Mouse (Mus musculus): ENCODE data around the gene Lingo1. TPM values are rescaled to one million over a fixed set of nuclear protein-coding genes. Genes with fewer than 3 reads are reported as not detected.

Gene Lingo1
- polyA plus RNA-seq, 1 experiment from 2014 or later, result 3.2 TPM

GRCm38 (mm10) chr9:56710958-56711357, 85.3 kb downstream of the Lingo1 start:
- no peak for ATAC-seq (replicated peaks; ENCODE audit: low FRiP score, low read depth)
- WGBS, result 63% methylated on average over 6 of the region's 6 CpGs
- Histone ChIP-seq H3K27ac (no peak overlapping the region), H3K27me3 (ENCODE audit: insufficient read depth, low read length) (no peaks in the 10 kb centered on the region), H3K4me1 (replicated peaks; ENCODE audit: insufficient read depth, low read length) (no peaks in the 10 kb centered on the region), H3K9ac (ENCODE audit: low read depth, low read length) (no peak overlapping the region), H3K4me2 (ENCODE audit: low read length) (no peak overlapping the region), H3K9me3 (replicated peaks; ENCODE audit: low read length) (no peaks in the 10 kb centered on the region), H3K4me3 (replicated peaks; ENCODE audit: low read depth, low read length) (no peak overlapping the region), H3K36me3 (ENCODE audit: insufficient read depth, low read length) (no peaks in the 10 kb centered on the region)
- DNase-seq (ENCODE audit: low spot score), result no peak
- no peak for TF ChIP-seq CTCF (IDR thresholded peaks at IDR 0.05; ENCODE audit: low read depth)

- Histone ChIP-seq H3K27ac (no peak overlapping the region), H3K9me3 (replicated peaks; ENCODE audit: low read length) (no peaks in the 10 kb centered on the region), H3K27me3 (ENCODE audit: insufficient read depth, low read length) (no peaks in the 10 kb centered on the region), H3K4me3 (replicated peaks; ENCODE audit: low read depth, low read length) (no peak overlapping the region), H3K4me2 (ENCODE audit: low read length) (no peak overlapping the region), H3K36me3 (ENCODE audit: insufficient read depth, low read length) (no peaks in the 10 kb centered on the region), H3K9ac (ENCODE audit: low read depth, low read length) (no peak overlapping the region), H3K4me1 (replicated peaks; ENCODE audit: insufficient read depth, low read length) (no peaks in the 10 kb centered on the region)
- ATAC-seq (replicated peaks; ENCODE audit: low FRiP score, low read depth) (no peak; the same call in 1 of the 2 replicates), DNase-seq (ENCODE audit: low spot score) (peak; percentile 52)
- WGBS, result 13% methylated on average over 15 of the region's 15 CpGs
- TF ChIP-seq CTCF (IDR thresholded peaks at IDR 0.05; ENCODE audit: low read depth), result no peak
These were observed 89.7 kb downstream of the Lingo1 start for GRCm38 (mm10) chr9:56706482-56707085.

GRCm38 (mm10) chr9:56701394-56701793, 94.9 kb downstream of the Lingo1 start:
- no peak for TF ChIP-seq CTCF (IDR thresholded peaks at IDR 0.05; ENCODE audit: low read depth)
- H3K4me2 ChIP-seq (ENCODE audit: low read length), result no peak overlapping the region
- H3K9ac ChIP-seq (ENCODE audit: low read depth, low read length), result no peak overlapping the region
- no peaks in the 10 kb centered on the region for H3K36me3 ChIP-seq (ENCODE audit: insufficient read depth, low read length)
- ATAC-seq (replicated peaks; ENCODE audit: low FRiP score, low read depth) (no peak), DNase-seq (ENCODE audit: low spot score) (no peak)
- no peak overlapping the region for H3K4me3 ChIP-seq (replicated peaks; ENCODE audit: low read depth, low read length)
- H3K27me3 ChIP-seq (ENCODE audit: insufficient read depth, low read length), result no peaks in the 10 kb centered on the region
- no peak overlapping the region for H3K27ac ChIP-seq
- WGBS, result 55% methylated on average over 3 of the region's 3 CpGs
- H3K4me1 ChIP-seq (replicated peaks; ENCODE audit: insufficient read depth, low read length), result no peaks in the 10 kb centered on the region
- no peaks in the 10 kb centered on the region for H3K9me3 ChIP-seq (replicated peaks; ENCODE audit: low read length)

GRCm38 (mm10) chr9:56700866-56701265, 95.4 kb downstream of the Lingo1 start:
- ATAC-seq (replicated peaks; ENCODE audit: low FRiP score, low read depth) (no peak), DNase-seq (ENCODE audit: low spot score) (no peak)
- no peak overlapping the region for H3K27ac ChIP-seq
- H3K9ac ChIP-seq (ENCODE audit: low read depth, low read length), result no peak overlapping the region
- H3K27me3 ChIP-seq (ENCODE audit: insufficient read depth, low read length), result no peaks in the 10 kb centered on the region
- 58% methylated on average over 8 of the region's 8 CpGs for WGBS
- H3K4me1 ChIP-seq (replicated peaks; ENCODE audit: insufficient read depth, low read length), result no peaks in the 10 kb centered on the region
- no peak overlapping the region for H3K4me3 ChIP-seq (replicated peaks; ENCODE audit: low read depth, low read length)
- H3K9me3 ChIP-seq (replicated peaks; ENCODE audit: low read length), result no peaks in the 10 kb centered on the region
- H3K36me3 ChIP-seq (ENCODE audit: insufficient read depth, low read length), result no peaks in the 10 kb centered on the region
- no peak for TF ChIP-seq CTCF (IDR thresholded peaks at IDR 0.05; ENCODE audit: low read depth)
- no peak overlapping the region for H3K4me2 ChIP-seq (ENCODE audit: low read length)

- H3K27me3 ChIP-seq (ENCODE audit: insufficient read depth, low read length), result no peaks in the 10 kb centered on the region
These were observed 97.4 kb downstream of the Lingo1 start for GRCm38 (mm10) chr9:56698715-56699370.

GRCm38 (mm10) chr9:56694079-56694478, 102.2 kb downstream of the Lingo1 start:
- Histone ChIP-seq H3K9ac (ENCODE audit: low read depth, low read length) (no peak overlapping the region), H3K4me3 (replicated peaks; ENCODE audit: low read depth, low read length) (no peak overlapping the region), H3K27me3 (ENCODE audit: insufficient read depth, low read length) (no peaks in the 10 kb centered on the region), H3K4me2 (ENCODE audit: low read length) (no peak overlapping the region), H3K27ac (no peak overlapping the region), H3K36me3 (ENCODE audit: insufficient read depth, low read length) (no peaks in the 10 kb centered on the region), H3K9me3 (replicated peaks; ENCODE audit: low read length) (no peaks in the 10 kb centered on the region), H3K4me1 (replicated peaks; ENCODE audit: insufficient read depth, low read length) (no peaks in the 10 kb centered on the region; the same call in 1 of the 2 replicates)
- no peak for TF ChIP-seq CTCF (IDR thresholded peaks at IDR 0.05; ENCODE audit: low read depth)
- DNase-seq (ENCODE audit: low spot score) (no peak), ATAC-seq (replicated peaks; ENCODE audit: low FRiP score, low read depth) (no peak)
- WGBS, result 77% methylated on average over 3 of the region's 3 CpGs

More at GRCm38 (mm10) chr9:56698715-56699370, 97.4 kb downstream of the Lingo1 start:
- Histone ChIP-seq H3K4me1 (replicated peaks; ENCODE audit: insufficient read depth, low read length) (no peaks in the 10 kb centered on the region), H3K27ac (no peak overlapping the region), H3K9me3 (replicated peaks; ENCODE audit: low read length) (no peaks in the 10 kb centered on the region), H3K4me3 (replicated peaks; ENCODE audit: low read depth, low read length) (no peak overlapping the region), H3K4me2 (ENCODE audit: low read length) (no peak overlapping the region), H3K9ac (ENCODE audit: low read depth, low read length) (no peak overlapping the region), H3K36me3 (ENCODE audit: insufficient read depth, low read length) (no peaks in the 10 kb centered on the region)
- ATAC-seq (replicated peaks; ENCODE audit: low FRiP score, low read depth), result no peak
- DNase-seq (ENCODE audit: low spot score), result no peak
- 58% methylated on average over 7 of the region's 7 CpGs for WGBS
- TF ChIP-seq CTCF (IDR thresholded peaks at IDR 0.05; ENCODE audit: low read depth), result no peak

Measured in kidney, postnatal 0 days (tissue).